Mouse (Mus musculus): ENCODE measurements at regions not wholly inside any gene's neighbourhood (a gene's known extent, or its start where the extent isn't known, plus 50 kb on each side); places are given as distances from the start of the nearest gene placed in this dataset.

- Histone ChIP-seq H3K4me1 (ENCODE audit: control insufficient read depth, insufficient read depth) (no peaks in the 10 kb centered on the region), H3K9me3 (replicated peaks; ENCODE audit: control insufficient read depth, low read length) (no peaks in the 10 kb centered on the region), H3K9ac (replicated peaks; ENCODE audit: low read depth, low read length) (no peak overlapping the region), H3K4me3 (ENCODE audit: low read depth, low read length) (no peak overlapping the region), H3K27me3 (ENCODE audit: control insufficient read depth, insufficient read depth, low read length) (peaks cover 26% of the 10 kb centered on the region; the same call in 1 of the 2 replicates), H3K27ac (ENCODE audit: low read depth) (no peak overlapping the region), H3K36me3 (replicated peaks; ENCODE audit: control insufficient read depth, insufficient read depth, low read length) (no peaks in the 10 kb centered on the region), H3K4me2 (ENCODE audit: low read depth, low read length) (no peak overlapping the region)
- DNase-seq (ENCODE audit: low spot score), result peak; percentile 23
- 0 out of 2 replicates have a peak, but pooled peaks have one; percentile 36 for ATAC-seq (ENCODE audit: insufficient read depth, low read depth)
- WGBS, result 73% methylated on average over 24 of the region's 26 CpGs
- no peak for TF ChIP-seq EP300 (IDR thresholded peaks at IDR 0.05; ENCODE audit: low read depth)
- TF ChIP-seq CTCF (IDR thresholded peaks at IDR 0.05; ENCODE audit: low read depth), result no peak
Measured at GRCm38 (mm10) chr5:111601711-111602521, 131.8 kb upstream of the Gm26897 start.

DNA sequence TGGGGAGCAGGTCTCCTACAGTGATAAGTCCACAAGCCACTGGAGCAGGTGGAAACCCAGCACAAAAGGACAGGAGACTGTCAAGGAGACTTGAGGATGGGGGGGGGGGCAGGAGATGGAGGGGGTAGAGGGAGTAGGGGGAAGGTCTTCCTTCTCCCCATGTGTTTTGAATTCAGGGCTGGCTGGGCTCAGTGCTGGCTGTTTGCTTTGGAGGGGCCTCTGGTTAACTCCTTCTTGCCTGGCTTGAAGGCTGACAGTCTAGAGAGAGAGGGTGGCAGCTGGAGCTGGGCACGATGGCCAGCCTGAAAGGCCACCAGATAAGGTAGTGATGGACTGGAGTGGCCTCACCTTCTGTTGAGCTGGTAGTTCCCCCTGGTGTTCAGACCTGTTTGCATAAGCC, 120.0 kb upstream of the Gm26897 start:
- Histone ChIP-seq H3K27me3 (ENCODE audit: control insufficient read depth, insufficient read depth, low read length) (peaks cover 21% of the 10 kb centered on the region; the same call in 1 of the 2 replicates), H3K9ac (replicated peaks; ENCODE audit: low read depth, low read length) (no peak overlapping the region), H3K4me1 (ENCODE audit: control insufficient read depth, insufficient read depth) (no peaks in the 10 kb centered on the region), H3K9me3 (replicated peaks; ENCODE audit: control insufficient read depth, low read length) (0 out of 2 replicates have a peak, but pooled peaks cover 4% of the 10 kb centered on the region), H3K4me2 (ENCODE audit: low read depth, low read length) (no peak overlapping the region), H3K36me3 (replicated peaks; ENCODE audit: control insufficient read depth, insufficient read depth, low read length) (no peaks in the 10 kb centered on the region), H3K4me3 (ENCODE audit: low read depth, low read length) (no peak overlapping the region), H3K27ac (ENCODE audit: low read depth) (no peak overlapping the region)
- no peak for DNase-seq (ENCODE audit: low spot score)
- no peak for ATAC-seq (ENCODE audit: insufficient read depth, low read depth)
- TF ChIP-seq CTCF (IDR thresholded peaks at IDR 0.05; ENCODE audit: low read depth) (peak; percentile 23; the same call in 1 of the 2 replicates), EP300 (IDR thresholded peaks at IDR 0.05; ENCODE audit: low read depth) (no peak)
- WGBS, result 25% methylated on average over 1 of the region's 1 CpGs

DNA sequence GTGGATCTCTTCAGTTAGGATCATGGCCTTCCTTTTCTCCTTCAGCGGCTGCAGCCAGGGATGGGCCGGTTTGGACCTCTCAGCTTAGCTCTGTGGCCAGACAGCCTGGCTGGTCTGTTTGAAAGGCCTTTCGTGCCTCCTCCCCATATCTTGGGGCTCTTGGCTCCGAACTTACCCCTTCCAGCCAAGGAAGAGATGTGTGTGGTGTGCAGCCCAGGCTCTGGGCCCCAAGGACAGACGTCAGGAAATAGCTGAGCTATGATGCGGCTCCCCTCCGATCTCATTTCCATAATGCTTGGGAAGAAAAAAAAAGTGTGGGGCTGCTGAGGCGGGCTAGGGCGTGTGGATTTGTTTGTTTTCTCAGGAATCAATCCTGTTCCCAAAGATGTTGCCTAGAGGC, 113.8 kb upstream of the Gm26897 start:
- WGBS, result 40% methylated on average over 7 of the region's 9 CpGs
- H3K36me3 ChIP-seq (replicated peaks; ENCODE audit: control insufficient read depth, insufficient read depth, low read length), result no peaks in the 10 kb centered on the region
- ATAC-seq (ENCODE audit: insufficient read depth, low read depth) (peak; percentile 67), DNase-seq (ENCODE audit: low spot score) (peak; percentile 76)
- no peak overlapping the region for H3K4me3 ChIP-seq (ENCODE audit: low read depth, low read length)
- peaks cover 16% of the 10 kb centered on the region; the same call in 1 of the 2 replicates for H3K27me3 ChIP-seq (ENCODE audit: control insufficient read depth, insufficient read depth, low read length)
- H3K4me1 ChIP-seq (ENCODE audit: control insufficient read depth, insufficient read depth), result peaks cover 15% of the 10 kb centered on the region
- H3K9me3 ChIP-seq (replicated peaks; ENCODE audit: control insufficient read depth, low read length), result no peaks in the 10 kb centered on the region
- H3K4me2 ChIP-seq (ENCODE audit: low read depth, low read length), result no peak overlapping the region
- peak overlapping the region; percentile 34; the same call in 1 of the 2 replicates for H3K27ac ChIP-seq (ENCODE audit: low read depth)
- TF ChIP-seq EP300 (IDR thresholded peaks at IDR 0.05; ENCODE audit: low read depth) (no peak), CTCF (IDR thresholded peaks at IDR 0.05; ENCODE audit: low read depth) (no peak)
- H3K9ac ChIP-seq (replicated peaks; ENCODE audit: low read depth, low read length), result no peak overlapping the region

DNA sequence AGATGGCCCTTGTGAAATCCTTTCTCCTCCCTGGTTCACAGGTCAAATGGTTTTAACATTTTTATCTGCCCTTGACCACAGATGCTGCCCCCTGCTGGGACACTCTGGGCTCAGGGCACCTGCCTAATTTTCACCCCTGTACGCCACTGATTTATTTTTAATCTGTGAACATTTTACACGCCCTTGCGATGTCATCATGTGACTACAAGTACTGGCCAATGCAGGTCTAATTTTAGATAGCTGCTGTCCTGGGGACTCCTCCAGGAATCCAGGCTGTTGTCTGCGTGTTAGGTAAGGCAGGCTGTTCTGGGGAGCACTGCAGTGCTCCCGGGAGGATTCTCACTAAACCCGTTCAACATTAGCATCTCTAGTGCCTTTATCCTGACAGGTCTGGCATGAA, 113.1 kb upstream of the Gm26897 start:
- WGBS, result 19% methylated on average over 6 of the region's 6 CpGs
- peaks cover 21% of the 10 kb centered on the region; the same call in 1 of the 2 replicates for H3K27me3 ChIP-seq (ENCODE audit: control insufficient read depth, insufficient read depth, low read length)
- no peak for TF ChIP-seq EP300 (IDR thresholded peaks at IDR 0.05; ENCODE audit: low read depth)
- peak; percentile 28; the same call in 1 of the 2 replicates for TF ChIP-seq CTCF (IDR thresholded peaks at IDR 0.05; ENCODE audit: low read depth)
- no peak overlapping the region for H3K4me3 ChIP-seq (ENCODE audit: low read depth, low read length)
- no peaks in the 10 kb centered on the region for H3K9me3 ChIP-seq (replicated peaks; ENCODE audit: control insufficient read depth, low read length)
- H3K4me2 ChIP-seq (ENCODE audit: low read depth, low read length), result no peak overlapping the region
- no peak overlapping the region for H3K9ac ChIP-seq (replicated peaks; ENCODE audit: low read depth, low read length)
- peak; percentile 55 for DNase-seq (ENCODE audit: low spot score)
- peak; percentile 60; the same call in 1 of the 2 replicates for ATAC-seq (ENCODE audit: insufficient read depth, low read depth)
- peaks cover 15% of the 10 kb centered on the region for H3K4me1 ChIP-seq (ENCODE audit: control insufficient read depth, insufficient read depth)
- H3K36me3 ChIP-seq (replicated peaks; ENCODE audit: control insufficient read depth, insufficient read depth, low read length), result no peaks in the 10 kb centered on the region
- H3K27ac ChIP-seq (ENCODE audit: low read depth), result no peak overlapping the region

DNA sequence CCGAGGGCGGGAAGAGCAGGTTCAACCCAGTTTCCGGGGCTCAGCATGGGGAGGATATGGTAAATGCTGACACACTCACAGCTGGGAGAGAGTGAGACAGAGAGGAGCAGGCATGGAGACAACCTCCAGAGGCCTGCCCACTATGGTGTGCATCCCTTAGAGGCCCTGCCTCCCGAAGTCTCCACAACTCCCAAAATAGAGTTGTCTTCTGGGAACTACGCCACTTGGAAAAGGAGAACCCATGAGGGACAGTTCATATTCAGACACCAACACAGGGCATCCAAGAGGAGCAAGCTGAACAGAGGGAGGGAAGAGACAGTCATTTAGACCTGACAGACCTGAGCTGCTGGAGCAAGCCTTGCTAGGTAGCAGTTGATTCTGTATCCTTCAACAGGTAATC, 111.2 kb upstream of the Gm26897 start:
- Histone ChIP-seq H3K27me3 (ENCODE audit: control insufficient read depth, insufficient read depth, low read length) (peaks cover 24% of the 10 kb centered on the region; the same call in 1 of the 2 replicates), H3K4me2 (ENCODE audit: low read depth, low read length) (no peak overlapping the region), H3K36me3 (replicated peaks; ENCODE audit: control insufficient read depth, insufficient read depth, low read length) (no peaks in the 10 kb centered on the region), H3K4me3 (ENCODE audit: low read depth, low read length) (no peak overlapping the region), H3K9ac (replicated peaks; ENCODE audit: low read depth, low read length) (no peak overlapping the region), H3K9me3 (replicated peaks; ENCODE audit: control insufficient read depth, low read length) (no peaks in the 10 kb centered on the region), H3K27ac (ENCODE audit: low read depth) (no peak overlapping the region), H3K4me1 (ENCODE audit: control insufficient read depth, insufficient read depth) (peaks cover 15% of the 10 kb centered on the region)
- 52% methylated on average over 5 of the region's 5 CpGs for WGBS
- DNase-seq (ENCODE audit: low spot score) (no peak), ATAC-seq (ENCODE audit: insufficient read depth, low read depth) (no peak)
- no peak for TF ChIP-seq CTCF (IDR thresholded peaks at IDR 0.05; ENCODE audit: low read depth)
- no peak for TF ChIP-seq EP300 (IDR thresholded peaks at IDR 0.05; ENCODE audit: low read depth)
